Mouse (Mus musculus): ENCODE results near the gene Trnau1ap.

DNA sequence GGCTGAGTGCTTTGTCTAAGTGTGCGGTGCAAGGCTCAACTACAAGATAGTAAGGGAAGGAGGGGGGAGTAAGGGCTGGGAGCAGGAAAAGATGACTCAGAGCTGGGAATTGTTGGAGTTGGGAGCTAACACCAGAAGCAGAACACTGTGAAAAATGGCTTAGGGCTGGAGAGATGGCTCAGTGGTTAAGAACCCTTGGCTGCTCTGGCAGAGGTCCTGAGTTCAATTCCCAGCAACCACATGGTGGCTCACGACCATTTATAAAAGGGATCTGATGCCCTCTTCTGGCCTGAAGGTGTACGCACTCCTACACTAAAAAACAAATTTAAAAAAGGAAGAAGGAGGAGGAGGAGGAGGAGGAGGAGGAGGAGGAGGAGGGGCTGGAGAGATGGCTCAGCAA lies 17.3 kb upstream of the Trnau1ap start:
- no peak for TF ChIP-seq POLR2AphosphoS5 (IDR thresholded peaks at IDR 0.05; ENCODE audit: insufficient replicate concordance, low read depth, low read length)
- no peak for TF ChIP-seq GATA1 (IDR thresholded peaks at IDR 0.05; ENCODE audit: borderline replicate concordance, low read length)
